Mouse (Mus musculus): Measurements from ENCODE around the gene Plcxd2.

Plcxd2 gene

DNA sequence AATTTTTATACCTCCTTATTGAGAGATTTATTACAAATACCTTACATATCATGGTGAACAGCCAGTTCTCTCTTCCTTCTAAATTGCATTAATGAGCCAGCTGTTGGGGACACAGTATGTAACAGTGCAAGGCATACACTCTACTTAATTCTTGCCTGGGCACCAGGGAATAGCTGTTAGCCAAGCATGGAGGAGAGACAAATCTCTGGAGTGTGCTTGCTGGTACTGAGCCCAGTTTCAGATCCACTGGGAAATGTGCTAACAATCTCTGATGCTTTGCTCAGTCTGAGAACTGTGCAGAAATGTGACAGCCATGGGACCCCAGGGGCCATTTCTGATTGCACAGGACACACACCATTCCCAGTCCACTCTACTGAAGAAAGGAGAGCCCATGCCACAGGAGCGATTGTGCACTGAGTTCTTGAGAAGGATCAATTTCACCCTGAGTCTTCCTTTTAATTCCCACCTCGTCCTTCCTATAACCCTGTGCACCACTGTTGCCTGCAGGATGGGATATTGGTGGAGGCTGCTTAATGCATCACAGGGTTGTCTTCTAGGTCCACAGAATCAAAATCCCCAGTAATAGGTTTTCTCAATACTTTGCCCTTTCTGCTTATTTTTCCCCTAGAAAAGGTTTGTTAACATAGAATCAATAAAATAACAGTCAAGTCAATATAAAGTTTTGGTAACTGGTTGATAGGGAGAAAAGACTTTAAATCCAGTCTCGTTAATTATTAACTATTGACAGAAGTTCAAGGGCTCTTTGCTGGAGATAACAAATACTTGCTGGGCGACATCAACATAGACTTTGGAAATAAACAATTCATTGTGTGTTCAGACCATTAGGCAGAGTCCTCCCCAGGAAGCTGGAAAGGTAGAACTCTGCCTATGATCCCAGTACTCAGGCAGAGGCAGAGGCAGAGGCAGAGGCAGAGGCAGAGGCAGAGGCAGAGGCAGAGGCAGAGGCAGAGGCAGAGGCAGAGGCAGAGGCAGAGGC, 25.1 kb downstream of the Plcxd2 start:
- no peak for DNase-seq

- no peak for DNase-seq
These were observed 33.8 kb downstream of the Plcxd2 start for GRCm38 (mm10) chr16:45976251-45976650.

GRCm38 (mm10) chr16:45973959-45974686, 35.9 kb downstream of the Plcxd2 start:
- DNase-seq = peak; percentile 20

- DNase-seq = no peak
These were observed 39.8 kb downstream of the Plcxd2 start for GRCm38 (mm10) chr16:45970187-45970586.

GRCm38 (mm10) chr16:45968716-45969115, 41.3 kb downstream of the Plcxd2 start:
- DNase-seq = no peak

DNA sequence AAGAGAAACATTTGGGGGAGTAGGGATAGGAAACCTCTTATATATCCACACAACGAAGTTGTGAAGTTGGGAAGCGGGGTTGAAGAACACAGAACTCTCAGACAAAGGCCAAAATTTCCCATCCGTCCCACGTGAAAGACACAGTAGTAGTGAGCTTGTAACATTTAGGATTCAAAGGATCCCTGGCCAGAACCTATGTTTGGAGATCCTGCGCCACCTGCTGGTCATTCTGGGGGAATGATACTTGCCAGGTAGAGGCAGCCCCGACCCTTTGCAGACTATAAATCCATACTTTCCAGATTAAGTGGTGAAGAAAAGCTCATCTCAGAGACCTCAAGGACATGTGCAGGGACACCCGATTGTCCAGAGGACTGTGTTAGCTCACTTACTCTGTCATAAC, 42.5 kb downstream of the Plcxd2 start:
- DNase-seq = peak; percentile 65

DNA sequence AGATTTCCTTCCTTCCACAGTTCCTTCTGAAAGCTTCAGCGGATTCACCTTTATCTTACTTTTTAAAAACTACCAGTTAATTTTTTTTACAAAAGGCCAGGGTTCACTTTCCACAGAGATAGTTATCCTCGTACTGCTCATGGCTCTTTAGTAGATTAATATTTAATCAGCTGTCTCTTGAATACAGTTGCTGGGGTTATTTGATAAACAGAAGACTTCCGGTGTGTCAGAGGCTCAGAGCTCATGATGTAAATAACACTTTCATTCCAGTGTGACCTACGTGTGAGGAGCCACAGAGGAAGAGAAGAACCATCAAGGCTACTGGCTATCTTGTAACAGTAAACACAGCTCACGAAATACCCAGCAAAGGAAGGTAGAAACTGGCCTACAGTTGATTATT, 43.4 kb downstream of the Plcxd2 start:
- DNase-seq = no peak

- DNase-seq = no peak
These were observed 45.2 kb downstream of the Plcxd2 start for GRCm38 (mm10) chr16:45964777-45965176.

GRCm38 (mm10) chr16:45963837-45964236, 46.2 kb downstream of the Plcxd2 start:
- no peak for DNase-seq

DNA sequence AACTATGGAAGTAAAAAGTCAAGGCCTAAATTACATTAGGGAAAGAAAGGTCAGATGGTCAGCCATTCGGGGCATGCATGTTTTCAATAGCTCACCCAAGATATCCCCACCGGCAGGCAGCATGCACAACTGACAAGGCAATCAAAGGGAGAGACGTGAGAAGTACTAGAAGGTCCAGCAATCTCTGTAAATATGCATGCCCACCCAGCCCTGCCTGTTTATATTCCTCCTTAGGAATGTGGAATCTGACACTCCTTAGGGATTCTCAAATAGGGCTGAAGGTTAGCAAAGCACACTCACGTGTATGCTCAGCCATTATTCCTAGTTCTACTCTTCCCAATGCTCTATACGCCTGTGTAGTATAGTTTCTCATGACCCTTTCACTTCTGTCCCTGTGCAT, 46.9 kb downstream of the Plcxd2 start:
- DNase-seq = no peak

DNA sequence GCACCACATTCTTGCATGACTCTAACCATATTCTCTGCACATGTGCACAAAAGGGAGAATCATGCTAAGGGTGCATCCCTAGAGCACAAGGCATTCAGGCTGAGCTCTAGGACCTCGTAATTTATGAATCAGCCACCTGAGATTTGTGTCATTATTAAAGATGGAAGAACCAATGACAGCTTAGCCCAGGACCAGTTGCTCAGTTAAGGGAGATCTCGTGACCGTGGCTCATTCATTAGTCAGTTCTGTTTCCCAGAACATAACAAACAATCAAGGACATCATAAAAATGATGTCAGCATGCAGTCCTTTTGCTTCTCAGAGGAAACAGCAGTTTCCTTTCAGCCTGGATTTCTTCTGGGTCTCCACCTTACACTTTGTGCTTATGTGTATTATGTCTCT, 49.0 kb downstream of the Plcxd2 start:
- no peak for DNase-seq

DNA sequence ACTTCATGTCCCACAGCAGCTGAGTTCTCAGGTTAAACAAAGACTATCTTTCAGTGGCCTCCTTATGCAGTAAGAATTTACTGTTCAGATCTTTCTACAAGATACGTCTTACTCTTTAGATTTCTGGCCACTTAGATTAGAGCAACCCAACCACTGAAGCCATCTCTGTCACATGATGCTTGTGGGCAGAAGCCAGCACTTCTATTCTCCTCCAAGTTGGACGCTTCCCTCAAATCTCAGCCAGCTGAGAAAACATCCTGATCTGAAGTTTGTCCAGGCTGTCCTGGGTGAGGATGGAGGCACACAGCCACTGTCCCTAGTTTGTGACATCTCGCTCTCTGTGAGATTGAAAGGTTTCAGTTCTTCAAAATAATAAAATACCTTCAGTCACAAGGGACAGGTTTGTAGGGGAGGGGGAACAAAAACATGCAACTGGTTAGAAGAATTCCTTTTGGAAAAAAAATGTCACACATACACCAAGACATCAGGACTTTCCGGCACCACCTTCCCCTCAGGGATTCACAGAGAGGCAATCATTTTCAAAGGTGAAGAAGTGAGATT, 53.5 kb downstream of the Plcxd2 start:
- DNase-seq = no peak

DNA sequence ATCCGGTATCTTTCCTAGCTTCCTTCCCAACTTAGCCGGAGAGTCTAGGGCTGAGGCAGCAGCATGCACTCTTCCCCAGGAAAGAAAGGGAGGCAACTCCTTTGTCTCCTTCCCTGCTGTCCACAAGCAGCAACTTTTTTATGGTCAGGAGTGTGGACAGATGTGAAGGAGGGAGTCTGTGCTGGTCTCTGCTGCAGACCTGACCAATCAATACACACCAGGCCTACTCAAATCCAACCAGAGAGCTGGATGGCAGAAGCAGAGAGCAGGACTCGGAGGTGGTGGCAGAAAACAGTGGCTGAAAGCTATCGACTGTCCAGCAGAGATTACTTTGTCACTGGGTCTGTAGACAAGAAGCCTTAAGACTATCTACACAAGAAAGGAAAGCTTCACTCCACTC, 56.6 kb downstream of the Plcxd2 start, which contains the start of gene Phldb2:
TSS of gene Phldb2 (minus strand) at position 205 of the 400 bp plus-strand sequence.
- no peak for DNase-seq

DNA sequence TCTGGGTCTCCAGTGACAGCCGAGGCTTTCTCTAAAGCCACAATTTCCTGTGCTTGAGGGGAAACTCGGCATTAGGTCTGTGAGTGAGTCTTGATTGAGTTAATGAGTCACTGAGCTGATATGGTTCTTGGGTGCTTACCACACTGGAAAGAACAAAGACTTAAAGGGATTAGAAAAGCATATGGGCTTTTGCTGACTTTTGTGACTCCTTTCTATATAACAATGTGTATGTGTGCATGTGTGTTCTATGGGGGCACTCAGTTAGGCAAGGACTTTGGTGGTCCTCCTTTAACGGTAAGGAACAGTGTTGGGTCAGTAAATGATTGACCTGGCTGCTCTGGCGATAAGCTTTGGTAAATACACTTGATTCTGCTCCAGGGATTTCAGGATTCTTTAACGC, 57.5 kb downstream of the Plcxd2 start:
- no peak for DNase-seq

DNA sequence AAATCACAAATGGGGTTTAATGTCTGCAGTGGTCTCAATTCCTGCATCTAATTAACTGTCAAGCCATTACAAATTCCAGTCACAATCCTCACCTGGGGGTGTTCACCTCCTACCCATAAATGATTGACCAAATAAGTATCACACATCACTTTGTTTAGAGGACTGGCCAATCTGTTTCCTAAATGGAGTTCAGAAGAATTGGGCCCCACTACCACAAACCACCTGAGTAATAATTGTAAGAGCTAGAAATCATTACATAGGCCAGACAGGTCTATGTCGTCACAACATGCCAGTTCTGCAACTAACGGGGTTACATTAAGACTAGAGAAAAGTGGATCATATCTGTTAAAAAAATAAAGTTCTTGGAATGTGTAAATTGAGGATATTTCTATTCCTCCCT, 58.0 kb downstream of the Plcxd2 start:
- no peak for DNase-seq

GRCm38 (mm10) chr16:45946335-45946734, 63.7 kb downstream of the Plcxd2 start:
- DNase-seq = no peak

GRCm38 (mm10) chr16:45945649-45946048, 64.4 kb downstream of the Plcxd2 start:
- DNase-seq = no peak

DNA sequence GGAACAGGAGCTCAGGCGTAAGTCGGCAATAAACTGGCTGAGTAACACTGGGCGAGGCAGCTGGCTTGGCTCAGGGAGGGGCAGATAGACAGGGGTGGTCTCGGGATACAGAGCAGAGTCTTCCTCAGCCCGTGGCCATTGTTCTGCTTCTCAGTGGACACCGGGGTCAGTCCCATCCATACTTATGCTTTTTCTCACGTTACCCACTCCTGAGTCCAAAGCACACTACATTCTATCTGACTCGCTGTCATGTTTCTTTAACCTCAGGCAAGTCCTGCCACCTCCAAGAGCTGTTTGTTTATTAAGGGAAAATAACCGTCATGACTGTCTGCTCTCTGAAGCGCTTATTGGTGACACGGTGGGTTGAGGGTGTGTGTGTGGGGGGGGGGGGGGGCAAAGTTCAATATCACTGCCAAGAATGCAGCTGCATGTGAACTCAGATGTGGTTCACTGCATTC, 64.8 kb downstream of the Plcxd2 start:
- DNase-seq = no peak

DNA sequence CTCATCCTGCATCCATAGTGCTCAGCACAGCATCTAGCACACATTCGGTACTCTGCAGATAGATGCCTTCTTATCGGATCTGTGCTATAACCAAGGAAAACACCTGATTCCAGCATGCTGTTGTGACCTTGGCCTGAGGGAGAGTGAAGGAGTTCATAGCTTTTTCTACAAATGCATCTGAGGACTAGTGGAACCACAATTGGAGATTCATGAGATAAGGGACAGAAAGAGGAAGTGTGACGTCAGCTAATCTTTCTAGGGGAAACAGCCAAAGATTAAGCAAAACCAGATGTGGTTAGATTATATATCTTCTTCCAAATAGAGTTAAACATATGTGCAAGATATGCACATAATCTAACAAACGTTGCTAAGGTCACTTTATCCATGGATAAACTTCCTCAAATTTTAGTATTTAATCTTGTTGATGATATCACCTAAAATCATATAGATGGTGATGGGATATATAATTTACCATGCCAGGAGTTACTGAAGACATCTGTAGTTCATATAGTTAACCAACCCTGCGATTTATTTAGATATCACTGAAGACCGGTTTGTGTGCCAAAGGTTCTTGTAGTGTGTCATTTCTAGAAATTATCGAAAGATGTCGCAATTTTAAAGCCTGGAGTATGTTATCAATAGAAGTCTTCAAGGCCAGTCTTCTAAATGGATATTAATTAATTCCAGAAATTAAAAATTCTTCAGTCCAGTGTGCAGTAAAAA, 67.7 kb downstream of the Plcxd2 start:
- no peak for DNase-seq

GRCm38 (mm10) chr16:45940701-45941100, 69.3 kb downstream of the Plcxd2 start:
- no peak for DNase-seq

DNA sequence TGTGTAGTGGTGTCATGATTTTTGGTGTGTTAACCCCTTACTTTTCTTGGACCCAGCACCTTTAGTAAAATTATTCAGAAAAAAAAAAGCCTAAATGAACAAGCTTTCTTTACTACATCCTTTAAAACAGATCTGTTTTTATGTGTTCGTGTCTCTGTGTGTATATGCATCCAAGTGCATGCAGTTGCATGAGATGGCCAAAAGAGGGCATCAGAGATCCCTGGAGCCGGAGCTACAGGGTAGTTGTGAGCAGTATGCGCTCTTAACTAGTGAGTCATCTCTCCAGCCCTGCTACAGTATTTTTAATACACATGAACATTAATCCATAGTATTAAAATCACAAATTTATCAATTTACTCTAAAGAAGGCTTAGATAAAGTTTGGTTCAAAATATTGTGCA, 70.6 kb downstream of the Plcxd2 start:
- DNase-seq = no peak

GRCm38 (mm10) chr16:45937381-45937780, 72.6 kb downstream of the Plcxd2 start:
- DNase-seq = no peak

- no peak for DNase-seq
These were observed 73.5 kb downstream of the Plcxd2 start for GRCm38 (mm10) chr16:45936521-45936920.

All from cerebellum, adult 11 months (tissue).